Comparison of ENCODE assay signal across 8 mouse cellular contexts in genomic region chr9:78520780-78521601, GRCm38 (mm10). TPM values are rescaled to one million over a fixed set of nuclear protein-coding genes. Genes with fewer than 3 reads are reported as not detected.
DNase-seq lines count a peak whose midpoint lies in the region; ATAC-seq and TF ChIP-seq lines count a peak whose summit lies in the region.

No protein-coding gene starts in this region.

- peak overlapping the region; percentile 67 for H3K9ac ChIP-seq in heart, embryonic 11.5 days (ENCODE audit: low read depth, low read length)
- peak overlapping the region; percentile 89 for H3K9ac ChIP-seq in liver, adult 2 months (ENCODE audit: low read depth, low read length)
- H3K9ac ChIP-seq in midbrain, embryonic 14.5 days (replicated peaks; ENCODE audit: low read length): peak overlapping the region; percentile 54

- peak; percentile 40 for DNase-seq in urinary bladder, postnatal 25 days (ENCODE audit: low spot score)
- DNase-seq in urinary bladder, adult 18-20 months (ENCODE audit: low spot score in 2 of 2): no peak
- peak; percentile 61 for DNase-seq in kidney, adult 8-10 months
- peak; percentile 88 for DNase-seq in liver, adult 2 months (ENCODE audit: extremely low read depth, low read depth, low spot score)
- DNase-seq in midbrain, embryonic 14.5 days: peak; percentile 80

- H3K27ac ChIP-seq in cortical plate, adult 2 months (ENCODE audit: insufficient read depth, low read length): no peak overlapping the region
- H3K27ac ChIP-seq in heart, embryonic 11.5 days (ENCODE audit: low read depth, low read length): peak overlapping the region; percentile 91
- peak overlapping the region; percentile 78 for H3K27ac ChIP-seq in liver, adult 2 months (replicated peaks; ENCODE audit: insufficient read depth, low read depth, low read length)
- H3K27ac ChIP-seq in midbrain, embryonic 14.5 days (replicated peaks; ENCODE audit: low read depth, low read length): peak overlapping the region; percentile 73
- peak overlapping the region; percentile 62 for H3K27ac ChIP-seq in testis, adult 2 months (ENCODE audit: control insufficient read depth, insufficient read depth, low read depth, low read length)

- ATAC-seq in heart, embryonic 11.5 days (replicated peaks; ENCODE audit: insufficient number of reproducible peaks, low FRiP score, low TSS enrichment): peak; percentile 61
- peak; percentile 69 for ATAC-seq in midbrain, embryonic 14.5 days (ENCODE audit: low FRiP score, low TSS enrichment)

- TF ChIP-seq POLR2A in cortical plate, adult 2 months (IDR thresholded peaks at IDR 0.05; ENCODE audit: extremely low read depth, insufficient read depth, low read length): no peak
- no peak for TF ChIP-seq POLR2A in liver, adult 2 months (IDR thresholded peaks at IDR 0.05; ENCODE audit: extremely low read depth, insufficient read depth, low read length)
- TF ChIP-seq POLR2A in testis, adult 2 months (IDR thresholded peaks at IDR 0.05; ENCODE audit: control insufficient read depth, low read depth, low read length): no peak; the same call in 1 of the 2 replicates

- H3K4me1 ChIP-seq in cortical plate, adult 2 months (ENCODE audit: control insufficient read depth, insufficient read depth, low read length): peaks cover 5% of the 10 kb centered on the region
- H3K4me1 ChIP-seq in heart, embryonic 11.5 days (ENCODE audit: control insufficient read depth, insufficient read depth, low read length): peaks cover 11% of the 10 kb centered on the region
- H3K4me1 ChIP-seq in liver, adult 2 months (ENCODE audit: control insufficient read depth, insufficient read depth, low read length): peaks cover 3% of the 10 kb centered on the region; the same call in 1 of the 2 replicates
- peaks cover 8% of the 10 kb centered on the region for H3K4me1 ChIP-seq in midbrain, embryonic 14.5 days (ENCODE audit: control insufficient read depth, insufficient read depth, low read length)
- peaks cover 23% of the 10 kb centered on the region for H3K4me1 ChIP-seq in testis, adult 2 months (ENCODE audit: control insufficient read depth, insufficient read depth, low read length)

- H3K36me3 ChIP-seq in heart, embryonic 11.5 days (ENCODE audit: control insufficient read depth, insufficient read depth, low read length): no peaks in the 10 kb centered on the region
- no peaks in the 10 kb centered on the region for H3K36me3 ChIP-seq in liver, adult 2 months (ENCODE audit: control insufficient read depth, insufficient read depth, low read length)
- no peaks in the 10 kb centered on the region for H3K36me3 ChIP-seq in midbrain, embryonic 14.5 days (ENCODE audit: control insufficient read depth, insufficient read depth, low read length)
- no peaks in the 10 kb centered on the region for H3K36me3 ChIP-seq in testis, adult 2 months (ENCODE audit: control insufficient read depth, insufficient read depth, low read length)

- 2% methylated on average over 40 of the region's 40 CpGs for WGBS in heart, embryonic 11.5 days (ENCODE audit: insufficient replicate concordance)
- WGBS in liver, adult 2 months: 1% methylated on average over 40 of the region's 40 CpGs
- WGBS in midbrain, embryonic 14.5 days: 2% methylated on average over 40 of the region's 40 CpGs

- no peaks in the 10 kb centered on the region for H3K27me3 ChIP-seq in heart, embryonic 11.5 days (ENCODE audit: control insufficient read depth, insufficient read depth, low read length)
- H3K27me3 ChIP-seq in liver, adult 2 months (ENCODE audit: control insufficient read depth, insufficient read depth, low read length): no peaks in the 10 kb centered on the region
- no peaks in the 10 kb centered on the region for H3K27me3 ChIP-seq in midbrain, embryonic 14.5 days (ENCODE audit: control insufficient read depth, insufficient read depth, low read length)
- H3K27me3 ChIP-seq in testis, adult 2 months (ENCODE audit: control insufficient read depth, insufficient read depth, low read length): no peaks in the 10 kb centered on the region

- peak overlapping the region; percentile 70 for H3K4me2 ChIP-seq in heart, embryonic 11.5 days
- peak overlapping the region; percentile 78 for H3K4me2 ChIP-seq in midbrain, embryonic 14.5 days (ENCODE audit: low read length)

- H3K9me3 ChIP-seq in heart, embryonic 11.5 days (replicated peaks; ENCODE audit: control insufficient read depth, low read length): no peaks in the 10 kb centered on the region
- H3K9me3 ChIP-seq in midbrain, embryonic 14.5 days (ENCODE audit: control insufficient read depth, low read length): no peaks in the 10 kb centered on the region

- peak overlapping the region; percentile 36 for H3K4me3 ChIP-seq in cortical plate, adult 2 months (ENCODE audit: insufficient read depth, low read length)
- peak overlapping the region; percentile 45 for H3K4me3 ChIP-seq in heart, embryonic 11.5 days (ENCODE audit: low read depth, low read length)
- peak overlapping the region; percentile 54 for H3K4me3 ChIP-seq in liver, adult 2 months (ENCODE audit: insufficient read depth, low read depth, low read length)
- peak overlapping the region; percentile 44 for H3K4me3 ChIP-seq in midbrain, embryonic 14.5 days (replicated peaks; ENCODE audit: low read depth, low read length)
- H3K4me3 ChIP-seq in testis, adult 2 months (ENCODE audit: control insufficient read depth, low read depth, low read length): peak overlapping the region; percentile 82

- no peak for TF ChIP-seq CTCF in cortical plate, adult 2 months (IDR thresholded peaks at IDR 0.05; ENCODE audit: extremely low read depth, insufficient read depth, low read length)
- no peak for TF ChIP-seq CTCF in liver, adult 2 months (IDR thresholded peaks at IDR 0.05; ENCODE audit: low read depth, low read length)
- TF ChIP-seq CTCF in testis, adult 2 months (IDR thresholded peaks at IDR 0.05; ENCODE audit: control insufficient read depth, insufficient read depth, insufficient replicate concordance, low read depth, low read length): no peak

- no peaks in the 10 kb centered on the region for H3K79me2 ChIP-seq in liver, adult 2 months (ENCODE audit: control insufficient read depth, insufficient read depth, low read length)

RNA-seq across cellular contexts. Expression of gene Eef1a1, which starts 32.0 kb away (rescaled TPM):
- polyA plus RNA-seq in cortical plate, adult 2 months (2012; rRNA removed): 3,308 and 3,313 TPM in 2 replicates
- polyA plus RNA-seq in heart, embryonic 11.5 days (2014; fragmentation: Nextera tagmentation; extraction: Ambion mirVana): 3,731 and 3,838 TPM in 2 replicates
- 7,986 and 8,406 TPM in 2 replicates for total RNA-seq in liver, adult 2 months (2014; rRNA removed)
- 2,468 and 2,707 TPM in 2 replicates for polyA plus RNA-seq in liver, adult 2 months (2012; rRNA removed)
- polyA plus RNA-seq in midbrain, embryonic 14.5 days (2014; fragmentation: Nextera tagmentation; extraction: Ambion mirVana): 3,788 and 4,401 TPM in 2 replicates
- 2,003 and 2,102 TPM in 2 replicates for polyA plus RNA-seq in testis, adult 2 months (2012; rRNA removed)

Comparison
In these comparisons a context has a peak if more than half of its experiments do, and no peak if none do; other contexts are left out.
1. DNase-seq: peak in urinary bladder, postnatal 25 days (single experiment), kidney, adult 8-10 months (2 of 2), liver, adult 2 months (single experiment) and midbrain, embryonic 14.5 days (single experiment); none in urinary bladder, adult 18-20 months (0 of 2).
2. Peak in every context shown above with its lines, with median percentiles within 50 percentile points of each other: H3K4me3 ChIP-seq and H3K9ac ChIP-seq.